Comparison of ENCODE assay signal across 22 mouse cellular contexts in the genomic region with DNA sequence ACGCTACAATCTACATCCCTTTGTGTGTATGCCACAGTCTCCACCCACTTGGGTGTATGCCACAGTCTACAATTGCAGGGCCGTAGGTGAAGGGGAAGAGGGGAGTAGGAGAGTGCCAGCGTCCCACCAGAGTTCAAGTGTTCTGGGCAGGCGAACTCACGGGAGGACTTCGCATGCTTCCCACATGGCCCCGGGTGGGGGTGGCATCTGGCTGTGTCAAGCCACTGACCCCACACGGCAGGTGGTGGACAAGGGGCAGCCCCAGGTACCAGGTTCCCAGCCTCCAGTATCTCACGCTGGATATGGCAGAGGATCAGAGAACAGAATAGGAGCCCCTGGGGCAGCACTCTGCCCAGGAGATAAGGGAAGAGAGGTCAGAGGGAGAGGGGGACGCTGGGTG.
"Had no signal": no experiment of that assay in that cellular context is flagged by ENCODE, and none has a peak within 500 bp of the region (broad histone marks: within the 10 kb centered on the region; RNA-seq: fewer than 3 reads in every experiment).

No protein-coding gene starts in this region.

- H3K4me1 ChIP-seq: midbrain, embryonic 10.5 days; midbrain, embryonic 12.5 days; neural tube, embryonic 13.5 days; neural tube, embryonic 15.5 days had no signal

- DNase-seq: liver, postnatal 0 days; lung, adult 2 months; lung, postnatal 10 days; lung, postnatal 36 days; midbrain, embryonic 14.5 days; retina, postnatal 1 day; right cerebral cortex, adult 18-20 months; right cerebral cortex, postnatal 25 days; right cerebral cortex, postnatal 4 days; spleen, adult 18-20 months; thymus, adult 2 months; thymus, postnatal 25 days; thymus, postnatal 4 days had no signal

- H3K4me2 ChIP-seq: liver, embryonic 15.5 days; midbrain, embryonic 12.5 days; neural tube, embryonic 13.5 days; neural tube, embryonic 15.5 days had no signal

- H3K27ac ChIP-seq: liver, embryonic 15.5 days; macrophage; midbrain, embryonic 10.5 days; midbrain, embryonic 12.5 days; neural tube, embryonic 13.5 days; neural tube, embryonic 15.5 days had no signal

- H3K36me3 ChIP-seq: liver, embryonic 15.5 days; midbrain, embryonic 10.5 days; midbrain, embryonic 12.5 days; neural tube, embryonic 13.5 days; neural tube, embryonic 15.5 days had no signal

- H3K4me3 ChIP-seq: liver, embryonic 15.5 days; megakaryocyte, embryonic 14.5 days; midbrain, embryonic 10.5 days; midbrain, embryonic 12.5 days; myocyte; neural tube, embryonic 13.5 days; neural tube, embryonic 15.5 days had no signal

- H3K27me3 ChIP-seq: liver, embryonic 15.5 days; midbrain, embryonic 12.5 days; neural tube, embryonic 13.5 days; neural tube, embryonic 15.5 days had no signal

- ATAC-seq: liver, postnatal 0 days; midbrain, embryonic 16.5 days had no signal

- H3K9ac ChIP-seq: liver, embryonic 15.5 days; liver, postnatal 0 days; midbrain, embryonic 12.5 days; neural tube, embryonic 13.5 days; neural tube, embryonic 15.5 days had no signal

- H3K9me3 ChIP-seq: liver, embryonic 15.5 days; midbrain, embryonic 10.5 days; midbrain, embryonic 12.5 days; neural tube, embryonic 13.5 days; neural tube, embryonic 15.5 days had no signal
